Mouse (Mus musculus): ENCODE measurements around the gene Nr1h2. TPM values are rescaled to one million over a fixed set of nuclear protein-coding genes. Genes with fewer than 3 reads are reported as not detected.

Nr1h2 gene
- 65.6 and 69.2 TPM in 2 replicates for polyA plus RNA-seq (2014; fragmentation: Nextera tagmentation; extraction: Ambion mirVana)

- peak within 1 kb of the TSS; percentile 69 for H3K4me3 ChIP-seq (ENCODE audit: low read depth, low read length)
- H3K36me3 ChIP-seq (ENCODE audit: control insufficient read depth, insufficient read depth, low read length): peaks cover 27% of the 10 kb centered on the region
- ATAC-seq (replicated peaks; ENCODE audit: low FRiP score): peak; percentile 81
- peak within 1 kb of the TSS; percentile 77 for H3K9ac ChIP-seq (ENCODE audit: low read depth, low read length)
- H3K27ac ChIP-seq (ENCODE audit: low read depth, low read length): peak within 1 kb of the TSS; percentile 97
- no peaks in the 10 kb centered on the region for H3K9me3 ChIP-seq (ENCODE audit: control insufficient read depth, low read length)
- H3K4me2 ChIP-seq: peak within 1 kb of the TSS; percentile 76
- peak; percentile 91 for DNase-seq (ENCODE audit: low spot score)
- H3K4me1 ChIP-seq (replicated peaks; ENCODE audit: control insufficient read depth, insufficient read depth, low read length): peaks cover 12% of the 10 kb centered on the region; the same call in 1 of the 2 replicates
- under 1% methylated on average over 22 of the region's 22 CpGs for WGBS
- H3K27me3 ChIP-seq (replicated peaks; ENCODE audit: control insufficient read depth, insufficient read depth, low read length): no peaks in the 10 kb centered on the region
Observed at GRCm38 (mm10) chr7:44553826-44554225, at the start of gene Nr1h2. Nr1h2 (minus strand) TSS chr7:44553951.

GRCm38 (mm10) chr7:44603186-44603855 is 49.6 kb upstream of the Nr1h2 start:
- DNase-seq (ENCODE audit: low spot score): no peak
- Histone ChIP-seq H3K4me3 (ENCODE audit: low read depth, low read length) (peak overlapping the region; percentile 33), H3K4me2 (peak overlapping the region; percentile 59), H3K9me3 (ENCODE audit: control insufficient read depth, low read length) (no peaks in the 10 kb centered on the region), H3K9ac (ENCODE audit: low read depth, low read length) (no peak overlapping the region), H3K36me3 (ENCODE audit: control insufficient read depth, insufficient read depth, low read length) (no peaks in the 10 kb centered on the region), H3K27ac (ENCODE audit: low read depth, low read length) (no peak overlapping the region), H3K4me1 (replicated peaks; ENCODE audit: control insufficient read depth, insufficient read depth, low read length) (no peaks in the 10 kb centered on the region; the same call in 1 of the 2 replicates), H3K27me3 (replicated peaks; ENCODE audit: control insufficient read depth, insufficient read depth, low read length) (peaks cover 70% of the 10 kb centered on the region)
- ATAC-seq (replicated peaks; ENCODE audit: low FRiP score): no peak
- 5% methylated on average over 20 of the region's 20 CpGs for WGBS

GRCm38 (mm10) chr7:44602443-44602842 is 48.7 kb upstream of the Nr1h2 start:
- 17% methylated on average over 11 of the region's 11 CpGs for WGBS
- Histone ChIP-seq H3K27ac (ENCODE audit: low read depth, low read length) (no peak overlapping the region), H3K4me1 (replicated peaks; ENCODE audit: control insufficient read depth, insufficient read depth, low read length) (no peaks in the 10 kb centered on the region; the same call in 1 of the 2 replicates), H3K9ac (ENCODE audit: low read depth, low read length) (no peak overlapping the region), H3K4me3 (ENCODE audit: low read depth, low read length) (no peak overlapping the region), H3K4me2 (no peak overlapping the region), H3K36me3 (ENCODE audit: control insufficient read depth, insufficient read depth, low read length) (no peaks in the 10 kb centered on the region), H3K27me3 (replicated peaks; ENCODE audit: control insufficient read depth, insufficient read depth, low read length) (peaks cover 65% of the 10 kb centered on the region), H3K9me3 (ENCODE audit: control insufficient read depth, low read length) (no peaks in the 10 kb centered on the region)
- DNase-seq (ENCODE audit: low spot score) (no peak), ATAC-seq (replicated peaks; ENCODE audit: low FRiP score) (no peak)

- Histone ChIP-seq H3K27me3 (replicated peaks; ENCODE audit: control insufficient read depth, insufficient read depth, low read length) (peaks cover 62% of the 10 kb centered on the region), H3K4me1 (replicated peaks; ENCODE audit: control insufficient read depth, insufficient read depth, low read length) (no peaks in the 10 kb centered on the region; the same call in 1 of the 2 replicates), H3K9me3 (ENCODE audit: control insufficient read depth, low read length) (no peaks in the 10 kb centered on the region), H3K4me3 (ENCODE audit: low read depth, low read length) (no peak overlapping the region), H3K27ac (ENCODE audit: low read depth, low read length) (no peak overlapping the region), H3K9ac (ENCODE audit: low read depth, low read length) (no peak overlapping the region), H3K36me3 (ENCODE audit: control insufficient read depth, insufficient read depth, low read length) (no peaks in the 10 kb centered on the region), H3K4me2 (no peak overlapping the region)
- no peak for DNase-seq (ENCODE audit: low spot score)
- no peak for ATAC-seq (replicated peaks; ENCODE audit: low FRiP score)
- 16% methylated on average over 19 of the region's 19 CpGs for WGBS
Observed at GRCm38 (mm10) chr7:44601646-44602045, 47.9 kb upstream of the Nr1h2 start.

- H3K4me2 ChIP-seq: no peak overlapping the region
- H3K27me3 ChIP-seq (replicated peaks; ENCODE audit: control insufficient read depth, insufficient read depth, low read length): peaks cover 53% of the 10 kb centered on the region
- H3K4me3 ChIP-seq (ENCODE audit: low read depth, low read length): no peak overlapping the region
- DNase-seq (ENCODE audit: low spot score) (no peak), ATAC-seq (replicated peaks; ENCODE audit: low FRiP score) (no peak)
- no peak overlapping the region for H3K27ac ChIP-seq (ENCODE audit: low read depth, low read length)
- WGBS: 76% methylated on average over 10 of the region's 10 CpGs
- no peak overlapping the region for H3K9ac ChIP-seq (ENCODE audit: low read depth, low read length)
- no peaks in the 10 kb centered on the region for H3K36me3 ChIP-seq (ENCODE audit: control insufficient read depth, insufficient read depth, low read length)
- H3K9me3 ChIP-seq (ENCODE audit: control insufficient read depth, low read length): no peaks in the 10 kb centered on the region
- H3K4me1 ChIP-seq (replicated peaks; ENCODE audit: control insufficient read depth, insufficient read depth, low read length): no peaks in the 10 kb centered on the region; the same call in 1 of the 2 replicates
Observed at GRCm38 (mm10) chr7:44600691-44601262, 47.0 kb upstream of the Nr1h2 start.

GRCm38 (mm10) chr7:44598336-44598735 is 44.6 kb upstream of the Nr1h2 start:
- H3K4me2 ChIP-seq: no peak overlapping the region
- H3K9me3 ChIP-seq (ENCODE audit: control insufficient read depth, low read length): no peaks in the 10 kb centered on the region
- DNase-seq (ENCODE audit: low spot score): no peak
- no peaks in the 10 kb centered on the region for H3K4me1 ChIP-seq (replicated peaks; ENCODE audit: control insufficient read depth, insufficient read depth, low read length)
- no peak overlapping the region for H3K27ac ChIP-seq (ENCODE audit: low read depth, low read length)
- peaks cover 37% of the 10 kb centered on the region for H3K27me3 ChIP-seq (replicated peaks; ENCODE audit: control insufficient read depth, insufficient read depth, low read length)
- H3K9ac ChIP-seq (ENCODE audit: low read depth, low read length): no peak overlapping the region
- no peak overlapping the region for H3K4me3 ChIP-seq (ENCODE audit: low read depth, low read length)
- no peak for ATAC-seq (replicated peaks; ENCODE audit: low FRiP score)
- no peaks in the 10 kb centered on the region for H3K36me3 ChIP-seq (ENCODE audit: control insufficient read depth, insufficient read depth, low read length)
- WGBS: 69% methylated on average over 11 of the region's 12 CpGs

- DNase-seq (ENCODE audit: low spot score): no peak
- no peak for ATAC-seq (replicated peaks; ENCODE audit: low FRiP score)
- no peak overlapping the region for H3K9ac ChIP-seq (ENCODE audit: low read depth, low read length)
- no peak overlapping the region for H3K4me2 ChIP-seq
- WGBS: 81% methylated on average over 4 of the region's 4 CpGs
- H3K27me3 ChIP-seq (replicated peaks; ENCODE audit: control insufficient read depth, insufficient read depth, low read length): peaks cover 37% of the 10 kb centered on the region
- no peaks in the 10 kb centered on the region for H3K9me3 ChIP-seq (ENCODE audit: control insufficient read depth, low read length)
- no peak overlapping the region for H3K27ac ChIP-seq (ENCODE audit: low read depth, low read length)
- H3K4me3 ChIP-seq (ENCODE audit: low read depth, low read length): no peak overlapping the region
- H3K36me3 ChIP-seq (ENCODE audit: control insufficient read depth, insufficient read depth, low read length): no peaks in the 10 kb centered on the region
- H3K4me1 ChIP-seq (replicated peaks; ENCODE audit: control insufficient read depth, insufficient read depth, low read length): no peaks in the 10 kb centered on the region
Observed at GRCm38 (mm10) chr7:44597666-44598065, 43.9 kb upstream of the Nr1h2 start.

GRCm38 (mm10) chr7:44596996-44597538 is 43.3 kb upstream of the Nr1h2 start:
- Histone ChIP-seq H3K36me3 (ENCODE audit: control insufficient read depth, insufficient read depth, low read length) (no peaks in the 10 kb centered on the region), H3K27ac (ENCODE audit: low read depth, low read length) (no peak overlapping the region), H3K4me3 (ENCODE audit: low read depth, low read length) (no peak overlapping the region), H3K27me3 (replicated peaks; ENCODE audit: control insufficient read depth, insufficient read depth, low read length) (peaks cover 37% of the 10 kb centered on the region), H3K9me3 (ENCODE audit: control insufficient read depth, low read length) (no peaks in the 10 kb centered on the region), H3K4me2 (no peak overlapping the region), H3K9ac (ENCODE audit: low read depth, low read length) (no peak overlapping the region), H3K4me1 (replicated peaks; ENCODE audit: control insufficient read depth, insufficient read depth, low read length) (no peaks in the 10 kb centered on the region)
- DNase-seq (ENCODE audit: low spot score) (no peak), ATAC-seq (replicated peaks; ENCODE audit: low FRiP score) (no peak)
- 46% methylated on average over 5 of the region's 5 CpGs for WGBS

Measured in liver, embryonic 11.5 days (tissue).